Mouse (Mus musculus) testis, postnatal 10 days (tissue): ENCODE results near the gene Dgki.

ENCODE experiments used
- DNase-seq: peaks from one replicate; pipeline ENCODE4 v3.0.0; 2021; ENCODE audit warnings: low spot score

Dgki gene

DNA sequence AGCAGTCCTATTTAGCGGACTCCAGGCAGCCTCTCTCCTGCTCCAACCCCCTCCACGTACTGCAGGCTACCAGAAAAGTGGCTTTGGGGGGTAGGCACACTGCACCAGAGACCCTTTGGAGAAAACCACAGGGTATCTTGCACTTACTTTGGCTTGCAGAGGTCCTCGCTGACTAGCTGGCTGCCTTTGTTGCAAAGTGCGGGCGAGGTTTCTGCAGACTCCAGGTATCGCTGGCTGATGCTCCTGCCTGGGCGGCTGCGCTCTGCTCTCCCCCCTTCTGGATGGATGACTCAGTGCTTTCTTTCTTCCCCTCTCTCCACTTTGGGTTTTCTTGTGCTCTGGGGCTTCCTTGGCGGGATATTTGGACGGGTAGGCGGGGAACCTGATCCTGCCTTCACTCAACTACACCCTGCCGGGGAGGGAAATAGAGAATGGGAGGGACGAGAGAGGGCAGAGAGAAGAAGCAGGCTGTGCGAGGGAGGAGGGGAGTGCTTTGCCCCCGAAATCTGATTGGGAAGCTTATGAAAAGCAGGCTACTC, 490.2 kb downstream of the Dgki start, which contains the start of gene Ptn:
TSS of gene Ptn (minus strand) at position 474 of the 539 bp plus-strand sequence.
- peak; percentile 43 for DNase-seq

DNA sequence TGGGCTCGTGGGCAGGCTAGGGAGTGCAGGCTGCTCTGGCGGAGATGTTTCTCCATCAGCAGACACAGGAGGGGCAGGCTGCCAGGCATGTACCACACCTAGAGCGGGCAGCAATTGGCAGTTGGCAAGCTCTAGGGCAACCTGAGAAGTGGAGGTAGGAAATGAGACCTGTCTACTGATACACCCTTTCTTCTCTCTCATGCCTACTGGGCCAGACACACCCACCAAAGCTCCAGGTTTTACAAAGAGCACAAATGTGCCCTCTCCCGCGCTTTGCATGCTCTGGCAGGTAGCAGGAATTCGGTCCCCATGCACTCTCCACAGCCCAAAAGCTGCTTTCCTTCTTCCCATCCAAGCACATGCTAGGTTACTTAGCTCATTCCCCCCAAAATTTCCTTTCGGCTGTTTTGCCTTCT, 490.7 kb downstream of the Dgki start:
- no peak for DNase-seq

DNA sequence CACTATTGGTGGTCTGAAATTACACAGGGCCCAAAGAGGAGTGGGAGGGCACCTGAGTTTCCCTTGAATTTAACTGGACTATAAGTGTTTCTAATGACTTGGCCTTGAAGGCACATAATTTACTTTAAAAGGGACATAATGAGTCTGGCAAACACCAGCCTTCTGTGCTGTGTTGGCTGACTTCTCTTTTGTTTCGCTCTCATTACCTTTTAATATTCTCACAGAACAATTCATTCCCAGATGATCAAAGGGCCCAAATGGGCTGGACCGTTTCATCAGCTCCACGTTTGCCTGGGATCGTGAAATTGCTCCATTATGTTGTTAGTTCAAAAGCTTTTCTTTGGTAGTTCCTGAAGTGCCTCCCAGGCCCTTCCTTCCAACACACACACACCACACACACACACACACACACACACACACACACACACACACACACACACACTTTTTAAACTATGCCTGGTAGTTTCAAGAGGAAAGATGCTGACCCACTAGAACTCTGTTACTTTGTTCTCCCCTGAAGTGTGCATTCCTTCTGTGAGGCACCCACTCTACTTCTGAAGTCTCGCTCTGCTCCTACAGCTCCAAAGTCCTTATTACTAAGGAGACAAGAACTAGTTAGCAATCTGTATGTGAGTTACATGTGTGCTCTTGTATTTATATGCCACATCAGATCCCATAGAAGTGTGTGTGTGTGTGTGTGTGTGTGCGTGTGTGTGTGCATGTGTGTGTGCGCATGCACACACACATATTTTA, 491.5 kb downstream of the Dgki start:
- no peak for DNase-seq

DNA sequence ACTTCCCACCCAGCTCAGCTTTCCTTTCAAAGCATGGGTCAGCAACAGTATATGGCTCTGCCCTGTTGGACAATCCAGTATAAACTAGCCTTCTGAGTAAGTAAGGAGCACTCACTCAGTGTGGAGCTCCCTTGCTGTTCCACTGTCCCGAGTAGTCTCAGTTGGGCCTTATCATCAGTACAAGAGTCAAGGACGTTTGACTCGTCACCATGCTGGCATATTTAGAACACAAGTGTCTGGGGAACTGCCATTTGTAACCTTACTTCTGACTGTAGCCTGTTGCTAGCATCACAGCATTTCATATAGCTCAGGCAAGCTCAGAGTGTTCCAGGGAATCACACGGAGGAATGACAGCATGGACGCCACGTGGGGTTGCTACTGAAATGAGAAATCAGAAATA, 493.1 kb downstream of the Dgki start:
- DNase-seq, result no peak

DNA sequence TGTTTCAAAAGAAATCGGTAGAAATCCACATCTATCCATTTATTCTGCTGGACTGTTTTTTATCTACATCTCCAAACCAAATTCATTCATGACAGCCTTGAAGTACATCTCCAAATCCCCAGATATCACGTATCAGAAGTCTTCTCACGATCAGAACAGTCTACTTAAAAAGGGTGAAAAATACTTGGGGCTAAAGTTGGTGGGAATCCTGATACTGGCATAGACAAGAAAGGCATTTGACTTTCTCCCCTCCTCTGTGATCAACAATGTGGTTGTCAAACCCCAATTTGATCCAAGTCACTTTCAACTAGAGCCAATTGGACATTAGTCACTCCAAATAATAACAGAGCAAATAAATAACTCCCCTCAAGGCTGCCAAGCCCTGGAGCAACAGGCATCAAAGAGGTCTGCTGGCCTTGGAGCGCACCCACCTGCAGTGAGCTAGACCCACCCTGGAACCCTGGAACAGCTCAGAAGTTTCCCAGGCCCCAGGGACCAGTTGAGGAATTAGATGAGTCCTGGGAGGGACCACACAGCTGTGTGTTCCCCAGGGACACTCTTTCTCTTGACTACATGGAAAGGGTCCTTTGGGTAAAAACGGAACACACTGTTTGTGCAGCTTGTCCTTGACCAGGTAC, 499.6 kb downstream of the Dgki start:
- DNase-seq, result no peak

DNA sequence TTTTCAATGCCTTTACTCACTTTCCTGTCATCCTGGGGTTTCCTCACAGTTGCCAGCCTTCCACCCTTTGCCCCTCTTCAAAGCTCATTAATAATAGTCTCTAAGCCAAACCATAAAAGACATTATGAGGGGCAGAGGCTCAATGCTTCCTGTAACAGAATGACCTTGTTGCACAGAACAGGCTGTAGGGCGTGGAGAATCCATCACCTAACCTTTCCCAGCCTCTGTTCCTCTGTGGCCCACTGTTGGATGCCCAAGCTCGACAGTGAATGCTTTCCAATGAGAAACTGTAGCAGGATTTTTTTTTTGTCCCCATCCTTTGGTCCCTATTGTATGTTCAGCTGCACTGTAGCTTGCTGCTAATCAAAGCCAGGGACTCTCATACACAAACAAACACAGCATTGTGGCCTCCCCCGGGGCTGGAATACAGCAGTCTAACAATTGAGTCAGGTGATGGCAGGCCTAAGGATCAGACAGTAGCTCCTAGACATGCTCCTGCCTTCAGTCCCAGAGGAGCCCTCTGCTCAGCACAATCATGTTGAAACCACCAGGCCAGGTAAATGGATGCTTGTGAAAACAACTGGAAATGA, 502.8 kb downstream of the Dgki start:
- no peak for DNase-seq
